Mouse (Mus musculus): ENCODE results near the gene Rps28.

The Rps28 gene

GRCm38 (mm10) chr17:33773426-33773825, 50.9 kb downstream of the Rps28 start:
- DNase-seq (ENCODE audit: low read depth), result no peak

- no peak for DNase-seq (ENCODE audit: low read depth)
Measured at GRCm38 (mm10) chr17:33771617-33772016, 52.7 kb downstream of the Rps28 start.

All from c-Kit-positive CD71-positive TER-119-negative erythroid progenitor cells, embryonic 14.5 days (primary cell).